Mouse (Mus musculus): ENCODE measurements at regions not wholly inside any gene's neighbourhood (a gene's known extent, or its start where the extent isn't known, plus 50 kb on each side); places are given as distances from the start of the nearest gene placed in this dataset.

GRCm38 (mm10) chr9:41900606-41900974 lies 223.5 kb downstream of the Sorl1 start:
- TF ChIP-seq POLR2A (IDR thresholded peaks at IDR 0.05; ENCODE audit: control insufficient read depth, extremely low read depth, insufficient read depth, low read length, poor library complexity) (no peak), CTCF (IDR thresholded peaks at IDR 0.05; ENCODE audit: borderline replicate concordance, control insufficient read depth, extremely low read depth, insufficient read depth, low read length, poor library complexity) (no peak)
